Comparison of ENCODE assay signal across 23 mouse cellular contexts in genomic region chr3:140521653-140522278, GRCm38 (mm10).
DNase-seq lines count a peak whose midpoint lies in the region; ATAC-seq and TF ChIP-seq lines count a peak whose summit lies in the region.
"Had no signal": no experiment of that assay in that cellular context is flagged by ENCODE, and none has a peak within 500 bp of the region (broad histone marks: within the 10 kb centered on the region; RNA-seq: fewer than 3 reads in every experiment).

No protein-coding gene starts in this region.

- H3K9ac ChIP-seq in forebrain, embryonic 11.5 days (ENCODE audit: low read length): no peak overlapping the region
- no peak overlapping the region for H3K9ac ChIP-seq in forebrain, embryonic 12.5 days
- H3K9ac ChIP-seq in MEL (ENCODE audit: control insufficient read depth, low read depth, low read length, poor library complexity, severe bottlenecking): no peak overlapping the region
- H3K9ac ChIP-seq: embryonic facial prominence, embryonic 12.5 days; embryonic facial prominence, embryonic 15.5 days; forebrain, embryonic 13.5 days; heart, embryonic 13.5 days; hindbrain, embryonic 12.5 days; hindbrain, embryonic 15.5 days had no signal

- TF ChIP-seq POLR2A in MEL (IDR thresholded peaks at IDR 0.05; ENCODE audit: control insufficient read depth in 1 of 2, insufficient read depth in 1 of 2, low read depth in 1 of 2, low read length in 2 of 2, poor library complexity in 1 of 2): no peak

- no peaks in the 10 kb centered on the region for H3K27me3 ChIP-seq in forebrain, embryonic 11.5 days (ENCODE audit: control insufficient read depth, insufficient read depth, low read length)
- H3K27me3 ChIP-seq in forebrain, embryonic 12.5 days: no peaks in the 10 kb centered on the region
- no peaks in the 10 kb centered on the region for H3K27me3 ChIP-seq in MEL (ENCODE audit: control insufficient read depth in 1 of 2, insufficient read depth in 2 of 2, low read length in 2 of 2)
- H3K27me3 ChIP-seq: embryonic facial prominence, embryonic 12.5 days; embryonic facial prominence, embryonic 15.5 days; forebrain, embryonic 13.5 days; heart, embryonic 13.5 days; hindbrain, embryonic 12.5 days; hindbrain, embryonic 15.5 days had no signal

- H3K79me2 ChIP-seq in MEL (ENCODE audit: control insufficient read depth, insufficient read depth, low read length, poor library complexity): no peaks in the 10 kb centered on the region

- no peak overlapping the region for H3K4me2 ChIP-seq in forebrain, embryonic 11.5 days (ENCODE audit: low read depth, low read length, severe bottlenecking)
- H3K4me2 ChIP-seq in forebrain, embryonic 12.5 days: no peak overlapping the region
- H3K4me2 ChIP-seq: embryonic facial prominence, embryonic 12.5 days; embryonic facial prominence, embryonic 15.5 days; forebrain, embryonic 13.5 days; heart, embryonic 13.5 days; hindbrain, embryonic 12.5 days; hindbrain, embryonic 15.5 days had no signal

- no peak for TF ChIP-seq CTCF in MEL (IDR thresholded peaks at IDR 0.05 in 2 of 3, conservative IDR thresholded peaks at IDR 0.05 in 1 of 3; ENCODE audit: control insufficient read depth in 1 of 3, insufficient read depth in 1 of 3, low read depth in 2 of 3, low read length in 3 of 3, poor library complexity in 1 of 3, severe bottlenecking in 1 of 3)

- H3K4me3 ChIP-seq in forebrain, embryonic 11.5 days (ENCODE audit: low read depth, low read length): no peak overlapping the region
- no peak overlapping the region for H3K4me3 ChIP-seq in forebrain, embryonic 12.5 days (replicated peaks)
- no peak overlapping the region for H3K4me3 ChIP-seq in MEL (ENCODE audit: control insufficient read depth in 1 of 2, insufficient read depth in 1 of 2, low read depth in 2 of 2, low read length in 2 of 2)
- H3K4me3 ChIP-seq: embryonic facial prominence, embryonic 12.5 days; embryonic facial prominence, embryonic 15.5 days; forebrain, embryonic 13.5 days; heart, embryonic 13.5 days; hindbrain, embryonic 12.5 days; hindbrain, embryonic 15.5 days had no signal

- DNase-seq in forebrain, embryonic 11.5 days (ENCODE audit: low spot score): no peak
- peak; percentile 39 for DNase-seq in MEL (ENCODE audit: low read depth, low spot score)
- DNase-seq in kidney, postnatal 10 days: no peak
- no peak for DNase-seq in Muller cell, postnatal 12 days (ENCODE audit: inconsistent ontology term)
- DNase-seq: adrenal gland, adult 8-10 months; adrenal gland, postnatal 25 days; cerebellum, adult 18-20 months; cerebellum, adult 9-10 months; cerebellum, postnatal 14 days; gastrocnemius, postnatal 25 days; heart, adult 18-20 months; heart, postnatal 14 days; heart, postnatal 4 days had no signal

- no peak overlapping the region for H3K27ac ChIP-seq in forebrain, embryonic 11.5 days (ENCODE audit: low read depth, low read length)
- H3K27ac ChIP-seq in forebrain, embryonic 12.5 days: no peak overlapping the region
- peak overlapping the region; percentile 1; the same call in 1 of the 2 replicates for H3K27ac ChIP-seq in MEL (ENCODE audit: control insufficient read depth, low read depth, low read length)
- H3K27ac ChIP-seq: embryonic facial prominence, embryonic 12.5 days; embryonic facial prominence, embryonic 15.5 days; forebrain, embryonic 13.5 days; heart, embryonic 13.5 days; hindbrain, embryonic 12.5 days; hindbrain, embryonic 15.5 days had no signal

- H3K4me1 ChIP-seq in forebrain, embryonic 11.5 days (replicated peaks; ENCODE audit: control insufficient read depth, insufficient read depth, low read length): no peaks in the 10 kb centered on the region
- no peaks in the 10 kb centered on the region for H3K4me1 ChIP-seq in forebrain, embryonic 12.5 days
- peaks cover 4 to 5% of the 10 kb centered on the region in 2 experiments; a peak in 2 of 4 replicates for H3K4me1 ChIP-seq in MEL (ENCODE audit: control insufficient read depth in 1 of 2, insufficient read depth in 2 of 2, low read length in 2 of 2)
- H3K4me1 ChIP-seq: embryonic facial prominence, embryonic 12.5 days; embryonic facial prominence, embryonic 15.5 days; forebrain, embryonic 13.5 days; heart, embryonic 13.5 days; hindbrain, embryonic 12.5 days; hindbrain, embryonic 15.5 days had no signal

- H3K9me3 ChIP-seq in forebrain, embryonic 11.5 days (ENCODE audit: control insufficient read depth, low read length): no peaks in the 10 kb centered on the region
- H3K9me3 ChIP-seq in forebrain, embryonic 12.5 days: no peaks in the 10 kb centered on the region
- no peaks in the 10 kb centered on the region for H3K9me3 ChIP-seq in MEL (replicated peaks; ENCODE audit: insufficient read depth, low read length)
- H3K9me3 ChIP-seq: embryonic facial prominence, embryonic 12.5 days; embryonic facial prominence, embryonic 15.5 days; forebrain, embryonic 13.5 days; heart, embryonic 13.5 days; hindbrain, embryonic 12.5 days; hindbrain, embryonic 15.5 days had no signal

- no peak for TF ChIP-seq RAD21 in MEL (IDR thresholded peaks at IDR 0.05; ENCODE audit: low read depth, low read length)

- H3K36me3 ChIP-seq in forebrain, embryonic 11.5 days (ENCODE audit: control insufficient read depth, insufficient read depth, low read length): no peaks in the 10 kb centered on the region
- H3K36me3 ChIP-seq in forebrain, embryonic 12.5 days (replicated peaks): no peaks in the 10 kb centered on the region
- H3K36me3 ChIP-seq in MEL (ENCODE audit: control insufficient read depth in 1 of 2, insufficient read depth in 2 of 2, low read length in 2 of 2): peaks cover 0 to 9% of the 10 kb centered on the region in 2 experiments; a peak in 2 of 4 replicates
- H3K36me3 ChIP-seq: embryonic facial prominence, embryonic 12.5 days; embryonic facial prominence, embryonic 15.5 days; heart, embryonic 13.5 days; hindbrain, embryonic 12.5 days; hindbrain, embryonic 15.5 days had no signal

- TF ChIP-seq EP300 in MEL (IDR thresholded peaks at IDR 0.05; ENCODE audit: low read depth in 1 of 2, low read length in 2 of 2): peak; percentile 51 to 59

- ATAC-seq in forebrain, embryonic 11.5 days (replicated peaks; ENCODE audit: low FRiP score): 0 out of 2 replicates have a peak, but pooled peaks have one; percentile 51
- no peak for ATAC-seq in forebrain, embryonic 12.5 days (ENCODE audit: low FRiP score)
- peak; percentile 54; the same call in 1 of the 2 replicates for ATAC-seq in common myeloid progenitor, adult 5-6 weeks (replicated peaks; ENCODE audit: low read depth, poor library complexity, severe bottlenecking)
- ATAC-seq in megakaryocyte-erythroid progenitor cell, adult 5-6 weeks (replicated peaks; ENCODE audit: low FRiP score, low TSS enrichment, poor library complexity, severe bottlenecking): peak; percentile 34; the same call in 1 of the 2 replicates
- ATAC-seq: activated CD4-positive, CD25-positive, alpha-beta regulatory T cell, adult 4 months; forebrain, embryonic 13.5 days had no signal

TF ChIP-seq in MEL, 35 proteins besides CTCF, POLR2A, EP300 and RAD21:
- no peak for TF ChIP-seq BHLHE40 (IDR thresholded peaks at IDR 0.05; ENCODE audit: borderline replicate concordance, low read depth, low read length)
- no peak for TF ChIP-seq ZMIZ1 (IDR thresholded peaks at IDR 0.05; ENCODE audit: low read depth, low read length)
- no peak for TF ChIP-seq JUND (IDR thresholded peaks at IDR 0.05; ENCODE audit: low read depth, low read length)
- no peak for TF ChIP-seq MAFK (IDR thresholded peaks at IDR 0.05; ENCODE audit: borderline replicate concordance, low read depth, low read length)
- no peak for TF ChIP-seq NELFE (IDR thresholded peaks at IDR 0.05; ENCODE audit: low read depth, low read length)
- no peak for TF ChIP-seq USF2 (IDR thresholded peaks at IDR 0.05; ENCODE audit: borderline replicate concordance in 1 of 2, insufficient read depth in 1 of 2, low read depth in 1 of 2, low read length in 2 of 2)
- TF ChIP-seq TAL1 (IDR thresholded peaks at IDR 0.05; ENCODE audit: low read length): peak; percentile 42
- no peak for TF ChIP-seq CHD1 (IDR thresholded peaks at IDR 0.05; ENCODE audit: low read depth, low read length)
- TF ChIP-seq TCF12 (IDR thresholded peaks at IDR 0.05; ENCODE audit: low read depth, low read length): peak; percentile 39; the same call in 1 of the 2 replicates
- no peak for TF ChIP-seq MYB (IDR thresholded peaks at IDR 0.05; ENCODE audit: low read depth, low read length)
- TF ChIP-seq GATA1 (IDR thresholded peaks at IDR 0.05; ENCODE audit: low read depth, low read length): peak; percentile 65
- TF ChIP-seq ELF1 (IDR thresholded peaks at IDR 0.05; ENCODE audit: low read depth, low read length): no peak
- TF ChIP-seq ETS1 (IDR thresholded peaks at IDR 0.05; ENCODE audit: low read depth, low read length): no peak
- no peak for TF ChIP-seq MEF2A (IDR thresholded peaks at IDR 0.05; ENCODE audit: extremely low read depth, insufficient replicate concordance, low read depth, low read length, poor library complexity, severe bottlenecking)
- TF ChIP-seq RCOR1 (IDR thresholded peaks at IDR 0.05; ENCODE audit: low read depth, low read length): 0 out of 2 replicates have a peak, but pooled peaks have one; percentile 22
- TF ChIP-seq ZC3H11A (IDR thresholded peaks at IDR 0.05; ENCODE audit: low read depth, low read length): no peak
- TF ChIP-seq MAX (IDR thresholded peaks at IDR 0.05; ENCODE audit: low read length): no peak
- TF ChIP-seq MXI1 (IDR thresholded peaks at IDR 0.05; ENCODE audit: low read depth, low read length): no peak
